Mouse (Mus musculus): ENCODE results near the gene Lrrc4. TPM values are rescaled to one million over a fixed set of nuclear protein-coding genes. Genes with fewer than 3 reads are reported as not detected.

Gene Lrrc4
- polyA plus RNA-seq, 1 experiment: 0.06 TPM

- no peaks in the 10 kb centered on the region for H3K27me3 ChIP-seq (replicated peaks)
- no peaks in the 10 kb centered on the region for H3K9me3 ChIP-seq
- peaks cover 29% of the 10 kb centered on the region for H3K36me3 ChIP-seq (replicated peaks; ENCODE audit: low read length)
- no peak overlapping the region for H3K4me3 ChIP-seq (replicated peaks)
- peaks cover 51% of the 10 kb centered on the region for H3K4me1 ChIP-seq
- TF ChIP-seq FLI1 (IDR thresholded peaks at IDR 0.05; ENCODE audit: low read length) (no peak), GATA1 (IDR thresholded peaks at IDR 0.05; ENCODE audit: borderline replicate concordance, low read length) (no peak)
Observed at GRCm38 (mm10) chr6:28848285-28848794, 16.8 kb upstream of the Lrrc4 start.

DNA sequence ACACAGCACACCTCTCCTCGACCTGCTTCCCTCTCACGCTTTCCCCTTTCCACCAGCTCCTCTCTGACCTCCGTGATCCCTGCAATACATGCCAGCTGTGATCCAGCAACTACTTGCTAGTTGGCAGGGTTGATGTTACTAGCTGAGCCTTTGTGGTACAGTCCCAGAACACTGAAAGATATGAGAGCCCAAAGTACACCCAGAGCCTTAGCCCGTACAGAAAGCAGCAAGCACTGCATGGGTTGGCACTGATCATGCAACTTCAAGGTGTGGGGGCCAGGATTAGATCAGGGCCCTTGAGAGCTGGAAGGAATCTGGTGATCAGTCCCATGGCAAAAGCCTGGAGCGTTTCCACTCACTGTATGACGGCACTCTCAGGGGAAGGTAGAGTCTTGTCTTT lies 16.1 kb upstream of the Lrrc4 start:
- H3K4me3 ChIP-seq (replicated peaks): no peak overlapping the region
- peaks cover 55% of the 10 kb centered on the region for H3K4me1 ChIP-seq
- peaks cover 28% of the 10 kb centered on the region for H3K36me3 ChIP-seq (replicated peaks; ENCODE audit: low read length)
- no peaks in the 10 kb centered on the region for H3K27me3 ChIP-seq (replicated peaks)
- H3K9me3 ChIP-seq: no peaks in the 10 kb centered on the region
- TF ChIP-seq FLI1 (IDR thresholded peaks at IDR 0.05; ENCODE audit: low read length) (no peak), GATA1 (IDR thresholded peaks at IDR 0.05; ENCODE audit: borderline replicate concordance, low read length) (no peak)

- no peaks in the 10 kb centered on the region for H3K27me3 ChIP-seq (replicated peaks)
- no peaks in the 10 kb centered on the region for H3K9me3 ChIP-seq
- H3K4me1 ChIP-seq: peaks cover 56% of the 10 kb centered on the region
- no peak overlapping the region for H3K4me3 ChIP-seq (replicated peaks)
- TF ChIP-seq GATA1 (IDR thresholded peaks at IDR 0.05; ENCODE audit: borderline replicate concordance, low read length) (no peak), FLI1 (IDR thresholded peaks at IDR 0.05; ENCODE audit: low read length) (no peak)
- peaks cover 17% of the 10 kb centered on the region for H3K36me3 ChIP-seq (replicated peaks; ENCODE audit: low read length)
Observed at GRCm38 (mm10) chr6:28845610-28846009, 14.1 kb upstream of the Lrrc4 start.

GRCm38 (mm10) chr6:28842375-28843276 lies 11.1 kb upstream of the Lrrc4 start:
- peaks cover 39% of the 10 kb centered on the region for H3K4me1 ChIP-seq
- no peaks in the 10 kb centered on the region for H3K27me3 ChIP-seq (replicated peaks)
- TF ChIP-seq GATA1 (IDR thresholded peaks at IDR 0.05; ENCODE audit: borderline replicate concordance, low read length) (no peak), FLI1 (IDR thresholded peaks at IDR 0.05; ENCODE audit: low read length) (no peak)
- no peak overlapping the region for H3K4me3 ChIP-seq (replicated peaks)
- peaks cover 23% of the 10 kb centered on the region for H3K36me3 ChIP-seq (replicated peaks; ENCODE audit: low read length)
- H3K9me3 ChIP-seq: no peaks in the 10 kb centered on the region

DNA sequence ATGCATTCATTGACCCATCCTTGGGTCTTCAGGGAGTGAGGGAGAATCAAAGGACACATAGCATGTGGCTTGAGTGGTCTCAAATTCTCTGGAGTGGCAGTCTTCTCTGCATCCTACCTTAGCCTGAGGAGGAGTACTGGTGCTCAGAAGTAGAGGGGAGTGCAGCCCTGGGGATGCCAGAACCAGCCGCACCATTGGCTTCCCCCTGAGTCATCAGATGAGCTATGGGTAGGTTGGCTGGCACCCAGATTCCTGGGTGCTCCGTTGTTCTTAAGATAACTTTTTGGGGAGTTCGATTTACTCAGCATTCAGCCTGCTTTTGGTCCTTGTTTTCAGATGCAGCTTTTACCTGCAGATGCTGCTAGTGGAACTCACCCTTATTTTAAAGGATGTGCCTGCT lies 10.0 kb upstream of the Lrrc4 start:
- peaks cover 23% of the 10 kb centered on the region for H3K36me3 ChIP-seq (replicated peaks; ENCODE audit: low read length)
- TF ChIP-seq GATA1 (IDR thresholded peaks at IDR 0.05; ENCODE audit: borderline replicate concordance, low read length) (no peak), FLI1 (IDR thresholded peaks at IDR 0.05; ENCODE audit: low read length) (no peak)

DNA sequence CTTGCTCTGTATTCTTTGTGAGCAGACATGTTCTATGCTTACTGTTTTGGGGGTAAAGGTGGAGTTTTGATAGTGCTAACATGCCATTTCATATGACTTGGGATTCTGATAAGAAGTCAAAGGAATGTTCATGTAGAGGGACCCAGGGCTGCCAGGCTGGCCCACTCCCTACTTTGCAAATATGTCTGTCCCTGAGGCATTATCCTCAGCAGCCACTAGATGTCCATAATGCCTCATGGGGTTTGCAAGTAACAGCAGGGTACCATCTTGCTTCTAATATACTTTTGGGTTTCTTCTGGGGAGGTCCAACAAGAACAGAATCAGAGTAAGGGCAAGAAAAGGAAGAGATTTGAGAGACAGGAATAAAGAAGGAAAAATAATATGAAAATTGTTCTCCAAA lies 5.1 kb upstream of the Lrrc4 start:
- H3K4me3 ChIP-seq (replicated peaks): no peak overlapping the region
- H3K4me1 ChIP-seq: peaks cover 42% of the 10 kb centered on the region
- no peaks in the 10 kb centered on the region for H3K9me3 ChIP-seq
- peaks cover 24% of the 10 kb centered on the region for H3K27me3 ChIP-seq (replicated peaks)
- TF ChIP-seq FLI1 (IDR thresholded peaks at IDR 0.05; ENCODE audit: low read length) (no peak), GATA1 (IDR thresholded peaks at IDR 0.05; ENCODE audit: borderline replicate concordance, low read length) (no peak)
- H3K36me3 ChIP-seq (replicated peaks; ENCODE audit: low read length): peaks cover 15% of the 10 kb centered on the region

More for the DNA sequence above, 10.0 kb upstream of the Lrrc4 start:
- no peaks in the 10 kb centered on the region for H3K27me3 ChIP-seq (replicated peaks)
- H3K4me1 ChIP-seq: peaks cover 36% of the 10 kb centered on the region
- H3K4me3 ChIP-seq (replicated peaks): no peak overlapping the region
- H3K9me3 ChIP-seq: no peaks in the 10 kb centered on the region

GRCm38 (mm10) chr6:28834046-28834445 lies 2.5 kb upstream of the Lrrc4 start:
- no peak for TF ChIP-seq GATA1 (IDR thresholded peaks at IDR 0.05; ENCODE audit: borderline replicate concordance, low read length)
- TF ChIP-seq FLI1 (IDR thresholded peaks at IDR 0.05; ENCODE audit: low read length): no peak
- Histone ChIP-seq H3K36me3 (replicated peaks; ENCODE audit: low read length) (peaks cover 20% of the 10 kb centered on the region), H3K4me1 (peaks cover 53% of the 10 kb centered on the region), H3K27me3 (replicated peaks) (peaks cover 40% of the 10 kb centered on the region), H3K4me3 (replicated peaks) (no peak overlapping the region), H3K9me3 (no peaks in the 10 kb centered on the region)

DNA sequence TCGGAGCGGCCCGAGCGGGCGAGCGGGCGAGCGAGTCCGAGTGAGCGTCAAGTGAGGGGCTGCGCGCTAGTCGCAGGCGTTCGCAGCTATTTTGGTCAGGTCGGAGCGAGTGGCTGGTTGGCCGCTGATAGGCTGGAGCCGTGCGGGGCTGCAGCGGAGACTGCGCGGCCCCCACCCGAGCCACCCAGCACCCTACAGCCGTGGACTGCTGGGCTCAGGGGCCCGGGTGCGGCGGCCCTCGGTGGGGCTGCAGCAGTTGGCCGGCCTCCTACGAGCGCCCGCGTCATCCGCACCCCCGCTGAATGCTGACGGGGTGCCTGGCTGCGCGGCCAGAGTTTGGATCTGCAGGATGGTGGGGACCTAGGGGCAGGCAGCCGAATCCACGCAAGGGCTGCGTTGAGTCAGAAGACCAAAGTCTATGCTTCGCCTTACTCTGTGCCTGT lies 1.9 kb upstream of the Lrrc4 start:
- peaks cover 58% of the 10 kb centered on the region for H3K4me1 ChIP-seq
- peaks cover 20% of the 10 kb centered on the region for H3K36me3 ChIP-seq (replicated peaks; ENCODE audit: low read length)
- H3K9me3 ChIP-seq: no peaks in the 10 kb centered on the region
- H3K27me3 ChIP-seq (replicated peaks): peaks cover 40% of the 10 kb centered on the region
- peak overlapping the region; percentile 93 for H3K4me3 ChIP-seq (replicated peaks)
- TF ChIP-seq GATA1 (IDR thresholded peaks at IDR 0.05; ENCODE audit: borderline replicate concordance, low read length) (no peak), FLI1 (IDR thresholded peaks at IDR 0.05; ENCODE audit: low read length) (no peak)

- peaks cover 40% of the 10 kb centered on the region for H3K27me3 ChIP-seq (replicated peaks)
- H3K36me3 ChIP-seq (replicated peaks; ENCODE audit: low read length): peaks cover 20% of the 10 kb centered on the region
- peaks cover 62% of the 10 kb centered on the region for H3K4me1 ChIP-seq
- TF ChIP-seq GATA1 (IDR thresholded peaks at IDR 0.05; ENCODE audit: borderline replicate concordance, low read length) (no peak), FLI1 (IDR thresholded peaks at IDR 0.05; ENCODE audit: low read length) (no peak)
- no peaks in the 10 kb centered on the region for H3K9me3 ChIP-seq
- H3K4me3 ChIP-seq (replicated peaks): peak overlapping the region; percentile 93
Observed at GRCm38 (mm10) chr6:28832751-28833291, 1.3 kb upstream of the Lrrc4 start.
